Comparison of ENCODE assay signal across 17 mouse cellular contexts in genomic region chr2:169699141-169699540, GRCm38 (mm10).
DNase-seq lines count a peak whose midpoint lies in the region; ATAC-seq and TF ChIP-seq lines count a peak whose summit lies in the region.
"Had no signal": no experiment of that assay in that cellular context is flagged by ENCODE, and none has a peak within 500 bp of the region (broad histone marks: within the 10 kb centered on the region; RNA-seq: fewer than 3 reads in every experiment).

No protein-coding gene starts in this region.

- no peak overlapping the region for H3K9ac ChIP-seq in heart, embryonic 14.5 days (ENCODE audit: low read length)
- H3K9ac ChIP-seq in lung, embryonic 16.5 days (ENCODE audit: low read length), result no peak overlapping the region
- no peak overlapping the region for H3K9ac ChIP-seq in stomach, postnatal 0 days (ENCODE audit: low read length)
- no peak overlapping the region for H3K9ac ChIP-seq in kidney, embryonic 14.5 days (ENCODE audit: low read depth, low read length)
- H3K9ac ChIP-seq: embryonic facial prominence, embryonic 12.5 days; hindbrain, embryonic 15.5 days; lung, embryonic 14.5 days had no signal

- no peak for TF ChIP-seq CTCF in lung, adult 2 months (IDR thresholded peaks at IDR 0.05; ENCODE audit: insufficient read depth, low read length)
- no peak for TF ChIP-seq CTCF in stomach, postnatal 0 days (IDR thresholded peaks at IDR 0.05; ENCODE audit: low read depth)

- 75% methylated on average over 5 of the region's 5 CpGs for WGBS in heart, embryonic 14.5 days
- WGBS in lung, embryonic 16.5 days, result 56% methylated on average over 5 of the region's 5 CpGs
- WGBS in lung, adult 2 months, result 70% methylated on average over 5 of the region's 5 CpGs
- WGBS in stomach, postnatal 0 days, result 79% methylated on average over 5 of the region's 5 CpGs
- WGBS in kidney, embryonic 14.5 days, result 89% methylated on average over 5 of the region's 5 CpGs

- no peak for ATAC-seq in heart, embryonic 14.5 days (ENCODE audit: insufficient number of reproducible peaks, insufficient read depth, low FRiP score, low read depth)
- ATAC-seq in lung, embryonic 16.5 days (ENCODE audit: low read depth), result peak; percentile 64
- no peak for ATAC-seq in stomach, postnatal 0 days (ENCODE audit: low FRiP score, low TSS enrichment)
- ATAC-seq in kidney, embryonic 14.5 days (ENCODE audit: low FRiP score, low TSS enrichment), result no peak
- ATAC-seq: forebrain, embryonic 14.5 days had no signal

- H3K36me3 ChIP-seq in heart, embryonic 14.5 days (ENCODE audit: control insufficient read depth, insufficient read depth, low read length), result no peaks in the 10 kb centered on the region
- H3K36me3 ChIP-seq in lung, embryonic 16.5 days (ENCODE audit: control insufficient read depth, insufficient read depth, low read length), result no peaks in the 10 kb centered on the region
- H3K36me3 ChIP-seq in stomach, postnatal 0 days (ENCODE audit: control insufficient read depth, insufficient read depth, low read length), result no peaks in the 10 kb centered on the region
- no peaks in the 10 kb centered on the region for H3K36me3 ChIP-seq in kidney, embryonic 14.5 days (ENCODE audit: control insufficient read depth, insufficient read depth, low read length)
- H3K36me3 ChIP-seq: embryonic facial prominence, embryonic 12.5 days; hindbrain, embryonic 15.5 days had no signal

- no peak for DNase-seq in heart, postnatal 4 days
- DNase-seq in lung, adult 2 months, result no peak
- DNase-seq in lung, postnatal 25 days (ENCODE audit: low spot score), result peak; percentile 31
- no peak for DNase-seq in stomach, postnatal 0 days (ENCODE audit: low spot score)
- DNase-seq: cerebellum, adult 2 months; kidney, adult 18-20 months; kidney, postnatal 10 days; layer of hippocampus, postnatal 36 days; retina, postnatal 1 day; thymus, postnatal 14 days had no signal

- H3K27me3 ChIP-seq in heart, embryonic 14.5 days (ENCODE audit: control insufficient read depth, insufficient read depth, low read length), result no peaks in the 10 kb centered on the region
- no peaks in the 10 kb centered on the region for H3K27me3 ChIP-seq in lung, embryonic 16.5 days (ENCODE audit: control insufficient read depth, insufficient read depth, low read depth, low read length)
- no peaks in the 10 kb centered on the region for H3K27me3 ChIP-seq in stomach, postnatal 0 days (ENCODE audit: control insufficient read depth, insufficient read depth, low read length)
- no peaks in the 10 kb centered on the region for H3K27me3 ChIP-seq in kidney, embryonic 14.5 days (ENCODE audit: control insufficient read depth, insufficient read depth, low read length)
- H3K27me3 ChIP-seq: embryonic facial prominence, embryonic 12.5 days; hindbrain, embryonic 15.5 days had no signal

- TF ChIP-seq EP300 in stomach, postnatal 0 days (optimal IDR thresholded peaks at IDR 0.05), result no peak

- no peak overlapping the region; the same call in 1 of the 2 replicates for H3K4me2 ChIP-seq in heart, embryonic 14.5 days (ENCODE audit: low read length)
- no peak overlapping the region for H3K4me2 ChIP-seq in lung, embryonic 16.5 days (ENCODE audit: low read depth, low read length)
- no peak overlapping the region for H3K4me2 ChIP-seq in stomach, postnatal 0 days (replicated peaks; ENCODE audit: low read depth)
- H3K4me2 ChIP-seq in kidney, embryonic 14.5 days (replicated peaks; ENCODE audit: low read depth, low read length), result no peak overlapping the region
- H3K4me2 ChIP-seq: embryonic facial prominence, embryonic 12.5 days; hindbrain, embryonic 15.5 days; lung, embryonic 14.5 days had no signal

- H3K4me1 ChIP-seq in heart, embryonic 14.5 days (ENCODE audit: control insufficient read depth in 2 of 2, insufficient read depth in 2 of 2, low read length in 2 of 2), result peaks cover 27 to 42% of the 10 kb centered on the region in 2 experiments
- H3K4me1 ChIP-seq in lung, embryonic 16.5 days (replicated peaks; ENCODE audit: control insufficient read depth, insufficient read depth, low read length), result peaks cover 28% of the 10 kb centered on the region
- peaks cover 6% of the 10 kb centered on the region for H3K4me1 ChIP-seq in lung, adult 2 months (ENCODE audit: control insufficient read depth, insufficient read depth, low read length)
- peaks cover 5% of the 10 kb centered on the region; the same call in 1 of the 2 replicates for H3K4me1 ChIP-seq in stomach, postnatal 0 days (replicated peaks; ENCODE audit: control insufficient read depth, insufficient read depth)
- peaks cover 17% of the 10 kb centered on the region for H3K4me1 ChIP-seq in kidney, embryonic 14.5 days (ENCODE audit: control insufficient read depth, insufficient read depth, low read length)

- no peak for TF ChIP-seq POLR2A in lung, adult 2 months (IDR thresholded peaks at IDR 0.05; ENCODE audit: borderline replicate concordance, extremely low read depth, low read depth, low read length)

- H3K27ac ChIP-seq in heart, embryonic 14.5 days (replicated peaks in 1 of 2; ENCODE audit: control insufficient read depth in 1 of 2, insufficient read depth in 1 of 2, low read depth in 2 of 2, low read length in 2 of 2), result peak overlapping the region; percentile 62 to 86; a peak in 3 of 4 replicates
- no peak overlapping the region; the same call in 1 of the 2 replicates for H3K27ac ChIP-seq in lung, embryonic 16.5 days (ENCODE audit: low read length)
- H3K27ac ChIP-seq in stomach, postnatal 0 days (replicated peaks), result peak overlapping the region; percentile 71; the same call in 1 of the 2 replicates
- no peak overlapping the region for H3K27ac ChIP-seq in kidney, embryonic 14.5 days (ENCODE audit: low read depth, low read length)
- H3K27ac ChIP-seq: embryonic facial prominence, embryonic 12.5 days; hindbrain, embryonic 15.5 days had no signal

- H3K9me3 ChIP-seq in heart, embryonic 14.5 days (ENCODE audit: control insufficient read depth, low read length), result no peaks in the 10 kb centered on the region
- H3K9me3 ChIP-seq in lung, embryonic 16.5 days (ENCODE audit: control insufficient read depth, low read length), result no peaks in the 10 kb centered on the region
- H3K9me3 ChIP-seq in stomach, postnatal 0 days (ENCODE audit: control insufficient read depth, low read length), result no peaks in the 10 kb centered on the region
- no peaks in the 10 kb centered on the region for H3K9me3 ChIP-seq in kidney, embryonic 14.5 days (ENCODE audit: control insufficient read depth, low read length)
- H3K9me3 ChIP-seq: embryonic facial prominence, embryonic 12.5 days; hindbrain, embryonic 15.5 days had no signal

- no peak overlapping the region for H3K4me3 ChIP-seq in heart, embryonic 14.5 days (ENCODE audit: control insufficient read depth in 1 of 2, insufficient read depth in 1 of 2, low read depth in 1 of 2, low read length in 2 of 2)
- H3K4me3 ChIP-seq in lung, embryonic 16.5 days (ENCODE audit: low read length), result no peak overlapping the region
- H3K4me3 ChIP-seq in lung, adult 2 months (replicated peaks; ENCODE audit: extremely low read depth, low read depth, low read length), result no peak overlapping the region
- no peak overlapping the region for H3K4me3 ChIP-seq in stomach, postnatal 0 days (ENCODE audit: low read depth, low read length)
- no peak overlapping the region for H3K4me3 ChIP-seq in kidney, embryonic 14.5 days (ENCODE audit: low read length)
- H3K4me3 ChIP-seq: embryonic facial prominence, embryonic 12.5 days; hindbrain, embryonic 15.5 days had no signal

Comparison
In these comparisons a context has a peak if more than half of its experiments do, and no peak if none do; other contexts are left out.
1. H3K27ac ChIP-seq: peak in heart, embryonic 14.5 days (2 of 2) and stomach, postnatal 0 days (single experiment); none in lung, embryonic 16.5 days (single experiment) and kidney, embryonic 14.5 days (single experiment).